Mouse (Mus musculus) cerebellum, adult 2 months (tissue): ENCODE results near the gene Uhrf2. TPM values are rescaled to one million over a fixed set of nuclear protein-coding genes. Genes with fewer than 3 reads are reported as not detected.
"Not testable (repeated sequence)": the region's sequence is repeated elsewhere in the genome, so short reads cannot be mapped to it uniquely, and the experiment has no call there.

Source experiments
- DNase-seq, 2 experiments: peaks; one replicate each; pipeline ENCODE4 v3.0.0; 2021
- H3K27ac ChIP-seq: fragments of 200-500 bp; 2 replicates; pipeline ENCODE4 v1.5.1; 2012; ENCODE audit warnings: low read length, control low read depth, inconsistent platforms; ENCODE audit not compliant: insufficient read depth
- H3K27me3 ChIP-seq: fragments of 200-500 bp; 2 replicates; pipeline ENCODE4 v1.6.1; 2012; ENCODE audit warnings: inconsistent platforms, mild to moderate bottlenecking, low read length, moderate library complexity; ENCODE audit not compliant: control insufficient read depth, insufficient read depth
- H3K4me1 ChIP-seq: fragments of 200-500 bp; 2 replicates; pipeline ENCODE4 v1.6.1; 2011; ENCODE audit warnings: low read length; ENCODE audit not compliant: control insufficient read depth, insufficient read depth
- H3K4me3 ChIP-seq: fragments of 200-500 bp; replicated peaks from 2 replicates; pipeline ENCODE3; 2011; ENCODE audit warnings: mild to moderate bottlenecking, low read depth, low read length, control low read depth; ENCODE audit not compliant: insufficient read depth
- CTCF ChIP-seq: fragments of 200-500 bp; IDR thresholded peaks from 2 replicates; pipeline ENCODE4 v1.5.1; 2011; ENCODE audit warnings: low read depth, mild to moderate bottlenecking, control low read depth, low read length, moderate library complexity, borderline replicate concordance; ENCODE audit not compliant: insufficient read depth
- POLR2A ChIP-seq: fragments of 200-500 bp; IDR thresholded peaks from 2 replicates; pipeline ENCODE4 v1.6.1; 2011; ENCODE audit warnings: low read length, control low read depth, borderline replicate concordance; ENCODE audit not compliant: insufficient read depth
- WGBS: fragments of 180-500 bp; shearing (Covaris S2); methylation state at CpG from one replicate; pipeline ENCODE4 v1.1.7; 2018; 5-methylcytosine and 5-hydroxymethylcytosine counted together
- polyA plus RNA-seq: library from polyadenylated mRNA; depleted of rRNA; stranded (reverse); fragments of >200 nt; gene quantifications from 2 replicates; pipeline ENCODE4 v1.2.3, GENCODE M21; 2012

Uhrf2 gene
- polyA plus RNA-seq, 1 experiment, result 62.1 TPM

GRCm38 (mm10) chr19:30010520-30011296 lies 19.6 kb upstream of the Uhrf2 start:
- no peak overlapping the region for H3K27ac ChIP-seq
- no peaks in the 10 kb centered on the region for H3K27me3 ChIP-seq
- no peak overlapping the region for H3K4me3 ChIP-seq
- DNase-seq, result no peak
- no peaks in the 10 kb centered on the region for H3K4me1 ChIP-seq
- 47% methylated on average over 13 of the region's 13 CpGs for WGBS
- TF ChIP-seq CTCF (no peak), POLR2A (no peak)

GRCm38 (mm10) chr19:30014331-30014730 lies 16.0 kb upstream of the Uhrf2 start:
- Histone ChIP-seq H3K27me3 (no peaks in the 10 kb centered on the region), H3K27ac (no peak overlapping the region), H3K4me3 (no peak overlapping the region), H3K4me1 (no peaks in the 10 kb centered on the region)
- TF ChIP-seq POLR2A, result no peak
- no peak for DNase-seq
- 87% methylated on average over 3 of the region's 3 CpGs for WGBS

GRCm38 (mm10) chr19:30016156-30016555 lies 14.2 kb upstream of the Uhrf2 start:
- 76% methylated on average over 6 of the region's 6 CpGs for WGBS
- DNase-seq, result no peak

GRCm38 (mm10) chr19:30023419-30023818 lies 6.9 kb upstream of the Uhrf2 start:
- H3K4me3 ChIP-seq, H3K4me1 ChIP-seq, DNase-seq, H3K27ac ChIP-seq, H3K27me3 ChIP-seq: not testable (repeated sequence)
- WGBS, result 93% methylated on average over 10 of the region's 10 CpGs

More at GRCm38 (mm10) chr19:30016156-30016555, 14.2 kb upstream of the Uhrf2 start:
- no peak overlapping the region for H3K27ac ChIP-seq
- H3K4me3 ChIP-seq, result no peak overlapping the region
- H3K4me1 ChIP-seq, result no peaks in the 10 kb centered on the region
- H3K27me3 ChIP-seq, result no peaks in the 10 kb centered on the region
- TF ChIP-seq CTCF, result no peak
- TF ChIP-seq POLR2A, result no peak

- Histone ChIP-seq H3K4me3 (peak overlapping the region; percentile 20), H3K4me1 (peaks cover 3% of the 10 kb centered on the region; the same call in 1 of the 2 replicates), H3K27ac (no peak overlapping the region), H3K27me3 (no peaks in the 10 kb centered on the region)
- DNase-seq, result no peak
- no peak for TF ChIP-seq POLR2A
- TF ChIP-seq CTCF, result no peak
- 62% methylated on average over 11 of the region's 11 CpGs for WGBS
These were observed 1.2 kb upstream of the Uhrf2 start for GRCm38 (mm10) chr19:30029002-30029710.

- TF ChIP-seq CTCF (no peak), POLR2A (no peak)
- peak overlapping the region; percentile 9; the same call in 1 of the 2 replicates for H3K27ac ChIP-seq
- WGBS, result under 1% methylated on average over 91 of the region's 92 CpGs
- no peaks in the 10 kb centered on the region for H3K27me3 ChIP-seq
- DNase-seq, result peak; percentile 32 to 55
- H3K4me1 ChIP-seq, result peaks cover 3% of the 10 kb centered on the region; the same call in 1 of the 2 replicates
- peak overlapping the region; percentile 93 for H3K4me3 ChIP-seq
These were observed 539 bp downstream of the Uhrf2 start for GRCm38 (mm10) chr19:30030636-30031467.

GRCm38 (mm10) chr19:30031468-30031931 lies 1.2 kb downstream of the Uhrf2 start:
- DNase-seq, result peak in 1 of 2 experiments; percentile 19
- no peak for TF ChIP-seq POLR2A
- TF ChIP-seq CTCF, result no peak
- 2% methylated on average over 7 of the region's 7 CpGs for WGBS
- peaks cover 3% of the 10 kb centered on the region; the same call in 1 of the 2 replicates for H3K4me1 ChIP-seq
- H3K27ac ChIP-seq, result no peak overlapping the region
- H3K4me3 ChIP-seq, result peak overlapping the region; percentile 93
- H3K27me3 ChIP-seq, result no peaks in the 10 kb centered on the region

- no peaks in the 10 kb centered on the region for H3K27me3 ChIP-seq
- no peak for DNase-seq
- no peak for TF ChIP-seq CTCF
- no peak for TF ChIP-seq POLR2A
- H3K4me3 ChIP-seq, result no peak overlapping the region
- H3K27ac ChIP-seq, result no peak overlapping the region
- H3K4me1 ChIP-seq, result peaks cover 3% of the 10 kb centered on the region; the same call in 1 of the 2 replicates
- WGBS, result 50% methylated on average over 3 of the region's 3 CpGs
These were observed 1.9 kb downstream of the Uhrf2 start for GRCm38 (mm10) chr19:30032206-30032605.
